Mouse (Mus musculus): ENCODE data around the gene Htr2b. TPM values are rescaled to one million over a fixed set of nuclear protein-coding genes. Genes with fewer than 3 reads are reported as not detected.

Htr2b gene
- total RNA-seq (2021) = 1 to 10 TPM; 1.2 TPM
- long read RNA-seq, experiment 1, partial matches to known transcripts = 0 of 2 reads
- long read RNA-seq, experiment 1, other reads (novel, unspliced or antisense) = 1 of 2 reads
- long read RNA-seq, experiment 2, partial matches to known transcripts = 0 of 1 reads
- long read RNA-seq, experiment 2, other reads (novel, unspliced or antisense) = 1 of 1 reads

GRCm38 (mm10) chr1:86111779-86112178 is at the start of gene Htr2b:
Gene Htr2b (minus strand): TSS chr1:86111970.
- DNase-seq (ENCODE audit: low spot score in 2 of 2) = peak; percentile 18 to 40

GRCm38 (mm10) chr1:86161061-86161460 is 49.3 kb upstream of the Htr2b start:
- no peak for DNase-seq (ENCODE audit: low spot score in 2 of 2)

- no peak for DNase-seq (ENCODE audit: low spot score in 2 of 2)
Observed at GRCm38 (mm10) chr1:86160479-86160878, 48.7 kb upstream of the Htr2b start.

- DNase-seq (ENCODE audit: low spot score in 2 of 2) = no peak
Observed at GRCm38 (mm10) chr1:86160059-86160458, 48.3 kb upstream of the Htr2b start.

GRCm38 (mm10) chr1:86156595-86156994 is 44.8 kb upstream of the Htr2b start:
- no peak for DNase-seq (ENCODE audit: low spot score in 2 of 2)

GRCm38 (mm10) chr1:86156075-86156474 is 44.3 kb upstream of the Htr2b start:
- no peak for DNase-seq (ENCODE audit: low spot score in 2 of 2)

GRCm38 (mm10) chr1:86154824-86155164 is 43.0 kb upstream of the Htr2b start:
- DNase-seq (ENCODE audit: low spot score in 2 of 2) = no peak

- peak; percentile 83 to 93 for DNase-seq (ENCODE audit: low spot score in 2 of 2)
Observed at GRCm38 (mm10) chr1:86154133-86154823, 42.5 kb upstream of the Htr2b start, which contains the start of gene Armc9. Gene Armc9 (plus strand): TSS chr1:86154780.

- DNase-seq (ENCODE audit: low spot score in 2 of 2) = no peak
Observed at GRCm38 (mm10) chr1:86152618-86153017, 40.8 kb upstream of the Htr2b start.

- no peak for DNase-seq (ENCODE audit: low spot score in 2 of 2)
Observed at GRCm38 (mm10) chr1:86151376-86151775, 39.6 kb upstream of the Htr2b start.

GRCm38 (mm10) chr1:86150929-86151328 is 39.2 kb upstream of the Htr2b start:
- DNase-seq (ENCODE audit: low spot score in 2 of 2) = no peak

GRCm38 (mm10) chr1:86148161-86148560 is 36.4 kb upstream of the Htr2b start:
- no peak for DNase-seq (ENCODE audit: low spot score in 2 of 2)

GRCm38 (mm10) chr1:86147557-86147956 is 35.8 kb upstream of the Htr2b start:
- DNase-seq (ENCODE audit: low spot score in 2 of 2) = no peak

- DNase-seq (ENCODE audit: low spot score in 2 of 2) = no peak
Observed at GRCm38 (mm10) chr1:86146293-86146692, 34.5 kb upstream of the Htr2b start.

GRCm38 (mm10) chr1:86144001-86144944 is 32.5 kb upstream of the Htr2b start:
- DNase-seq (ENCODE audit: low spot score in 2 of 2) = no peak

- no peak for DNase-seq (ENCODE audit: low spot score in 2 of 2)
Observed at GRCm38 (mm10) chr1:86143165-86143564, 31.4 kb upstream of the Htr2b start.

GRCm38 (mm10) chr1:86141081-86141480 is 29.3 kb upstream of the Htr2b start:
- DNase-seq (ENCODE audit: low spot score in 2 of 2) = no peak

GRCm38 (mm10) chr1:86135315-86135714 is 23.5 kb upstream of the Htr2b start:
- no peak for DNase-seq (ENCODE audit: low spot score in 2 of 2)

- DNase-seq (ENCODE audit: low spot score in 2 of 2) = no peak
Observed at GRCm38 (mm10) chr1:86133337-86133736, 21.6 kb upstream of the Htr2b start, which contains the start of gene Gm21972. Gene Gm21972 (plus strand): TSS chr1:86133637.

GRCm38 (mm10) chr1:86126036-86126435 is 14.3 kb upstream of the Htr2b start:
- DNase-seq (ENCODE audit: low spot score in 2 of 2) = no peak

GRCm38 (mm10) chr1:86119549-86119948 is 7.8 kb upstream of the Htr2b start:
- no peak for DNase-seq (ENCODE audit: low spot score in 2 of 2)

- DNase-seq (ENCODE audit: low spot score in 2 of 2) = no peak
Observed at GRCm38 (mm10) chr1:86114141-86114540, 2.4 kb upstream of the Htr2b start.

Measured in gastrocnemius, postnatal 4 days (tissue).